Mouse (Mus musculus) skeletal muscle tissue, adult 2 months (tissue): Measurements from ENCODE around the gene Trp73.

Source experiments
- DNase-seq: peaks from one replicate; pipeline ENCODE4 v3.0.0-alpha.2; 2012; ENCODE audit warnings: low read depth, low spot score

The Trp73 gene

DNA sequence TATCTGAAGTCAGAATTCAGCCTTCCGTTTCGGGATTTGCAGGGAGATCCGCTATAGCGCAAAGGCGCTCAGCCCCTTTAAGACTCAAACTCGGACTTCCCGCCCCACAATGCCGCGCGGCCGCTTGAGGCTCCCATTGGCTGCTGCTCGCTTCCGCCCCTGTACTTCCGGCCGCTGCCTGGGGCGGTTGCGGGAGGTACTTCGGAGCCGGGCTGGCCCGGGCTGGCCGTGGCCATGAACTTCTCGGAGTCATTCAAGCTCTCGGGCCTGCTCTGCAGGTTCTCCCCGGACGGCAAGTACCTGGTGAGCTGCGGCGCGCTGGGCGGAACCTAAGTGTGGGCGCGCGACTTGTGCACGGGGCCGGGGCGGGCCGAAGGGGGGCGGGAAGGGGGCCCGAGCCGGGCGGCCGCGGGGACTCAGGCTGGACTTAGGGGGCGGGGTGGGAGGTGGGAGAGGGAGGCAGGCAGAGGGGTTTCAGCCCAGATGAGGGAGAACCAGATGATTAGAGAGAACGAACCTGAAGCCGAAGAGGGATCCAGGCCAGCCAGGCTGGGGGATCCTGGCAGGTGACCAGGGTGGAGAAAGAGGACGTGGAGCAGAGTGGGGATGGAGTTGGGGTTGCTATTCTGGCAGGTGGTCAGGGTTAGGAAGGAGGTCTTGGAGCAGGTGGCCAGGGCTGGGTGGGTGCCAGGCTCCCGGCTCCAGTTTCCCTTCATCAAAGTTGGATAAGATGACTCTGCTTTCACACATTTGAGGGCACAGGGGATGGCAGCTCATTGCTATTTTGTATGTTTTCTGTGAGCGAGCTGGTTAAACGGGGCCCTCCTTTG is 2.4 kb upstream of the Trp73 start, which contains the start of gene Wrap73:
Gene Wrap73, plus strand, starts transcription at position 162 of the 830 bp plus-strand sequence.
- peak; percentile 84 for DNase-seq

DNA sequence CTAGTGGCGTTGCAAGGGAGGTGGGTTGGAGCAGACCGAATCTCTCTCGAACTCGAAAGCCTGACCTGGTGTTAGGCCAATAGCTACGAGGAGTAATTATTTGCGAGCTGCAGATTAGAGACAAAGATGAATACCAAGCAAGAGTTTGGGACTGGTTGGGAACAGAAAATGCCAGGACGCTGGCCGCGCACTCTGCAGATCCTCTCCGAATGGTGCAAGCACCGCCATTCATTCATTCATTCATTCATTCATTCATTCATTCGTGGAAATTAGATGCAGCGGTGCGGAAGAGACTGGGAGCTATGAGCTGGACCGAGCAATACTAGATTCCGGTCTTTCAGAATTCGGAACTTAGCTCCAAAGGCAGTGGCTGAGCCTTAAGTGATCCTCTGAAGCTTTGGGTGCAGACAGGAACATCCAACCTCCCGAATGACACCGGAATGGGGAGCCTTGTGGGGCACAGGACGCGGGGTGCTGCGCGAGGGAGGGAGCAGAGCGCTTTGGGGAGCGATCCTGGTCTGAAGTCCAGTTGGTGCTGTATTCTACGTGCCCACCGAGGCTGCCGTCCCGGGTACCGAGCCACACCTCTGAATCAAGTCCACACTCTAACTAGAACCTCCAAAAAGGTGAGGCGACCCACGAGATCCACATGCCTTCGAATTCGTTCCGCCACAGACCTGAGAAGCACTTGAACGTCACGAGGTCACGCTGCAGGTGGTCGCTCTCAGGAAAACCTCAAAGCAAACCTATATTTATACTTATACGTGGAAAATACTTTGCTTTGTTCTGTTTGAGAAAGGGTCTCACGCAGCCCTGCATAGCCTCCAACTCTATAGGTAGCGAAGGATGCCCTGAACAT is 1.2 kb upstream of the Trp73 start:
- no peak for DNase-seq

DNA sequence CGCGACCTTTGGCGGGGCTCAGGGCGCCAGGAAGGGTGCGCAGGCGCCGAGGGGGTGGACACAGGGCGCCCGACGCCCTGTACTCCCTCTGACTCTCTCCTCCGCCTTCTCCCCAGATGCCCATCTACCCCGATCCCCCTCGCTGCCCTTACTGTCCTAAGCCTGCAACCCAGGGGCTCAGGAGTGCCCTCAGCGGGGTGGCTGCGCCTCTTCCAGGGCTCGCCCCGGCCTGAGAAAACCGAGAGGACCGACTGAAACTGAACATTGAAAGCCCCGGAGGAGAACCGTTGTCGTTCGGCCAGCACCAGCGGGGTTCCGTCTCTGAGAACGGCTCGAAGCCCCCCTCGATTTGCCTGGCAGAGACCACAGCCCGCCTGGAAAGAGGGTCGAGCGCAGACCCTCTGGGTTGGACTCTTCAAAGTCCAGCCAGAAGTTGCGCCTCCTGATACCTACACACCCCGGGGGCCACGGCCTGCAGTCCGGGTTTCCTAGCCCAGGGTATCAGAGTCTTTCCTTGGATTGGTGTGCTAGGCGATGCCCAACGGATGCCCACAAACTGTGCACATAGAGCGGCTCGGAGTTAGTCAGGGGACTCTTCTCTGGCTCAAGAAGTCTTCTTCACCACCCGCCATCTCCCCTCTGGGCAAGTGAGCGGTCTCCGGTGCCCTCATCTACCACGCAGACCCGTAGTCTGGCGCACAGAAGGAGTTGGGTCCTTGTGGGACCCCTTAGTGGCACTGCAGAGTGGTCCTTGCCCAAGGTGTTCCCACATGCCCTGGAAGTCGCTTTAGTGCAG is 403 bp upstream of the Trp73 start:
- DNase-seq: no peak

DNA sequence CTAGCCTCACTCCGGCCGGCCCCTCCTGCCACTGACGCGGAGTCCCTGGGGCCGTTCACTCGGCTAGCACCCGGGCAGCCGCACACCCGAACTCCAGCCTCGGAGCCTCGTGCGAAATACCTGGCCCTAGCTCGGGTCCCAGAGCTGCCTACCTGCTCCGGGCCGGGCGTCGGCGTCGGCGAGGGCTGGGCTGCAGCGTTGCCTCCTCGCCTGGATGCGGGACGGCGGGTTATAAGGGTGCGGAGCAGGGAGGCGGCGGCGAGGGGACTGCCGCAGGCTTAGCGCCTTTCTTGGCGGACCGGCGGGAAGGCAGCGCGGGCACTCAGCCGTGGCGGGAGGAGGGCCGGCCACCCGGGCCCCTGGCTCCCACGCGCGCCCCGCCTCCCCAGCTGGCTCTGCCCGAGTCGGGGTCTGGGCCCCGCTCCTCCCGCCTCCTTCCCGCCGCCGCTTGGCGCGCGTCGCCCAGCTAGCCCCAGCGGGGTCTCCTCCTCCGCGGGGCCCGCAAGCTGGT is 282 bp downstream of the Trp73 start:
- no peak for DNase-seq

DNA sequence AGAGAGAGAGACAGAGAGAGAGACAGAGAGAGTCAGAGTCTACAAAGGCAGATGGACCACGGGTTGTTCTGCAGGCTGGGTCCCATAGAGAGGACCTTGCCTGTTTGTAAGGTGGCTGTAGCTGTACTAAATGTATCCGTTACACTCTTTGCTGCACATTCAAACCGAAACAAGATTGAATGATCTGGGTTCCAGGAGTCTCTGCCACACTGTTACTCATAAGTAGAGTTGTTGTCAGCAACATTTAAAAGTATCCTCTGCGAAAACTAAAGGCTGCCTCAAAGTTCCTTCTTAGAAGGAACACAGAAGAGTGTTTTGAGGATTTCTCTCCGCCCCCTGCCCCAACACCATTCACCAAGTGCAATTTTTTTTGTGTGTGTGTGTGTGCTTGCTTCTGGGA is 2.9 kb downstream of the Trp73 start:
- no peak for DNase-seq

DNA sequence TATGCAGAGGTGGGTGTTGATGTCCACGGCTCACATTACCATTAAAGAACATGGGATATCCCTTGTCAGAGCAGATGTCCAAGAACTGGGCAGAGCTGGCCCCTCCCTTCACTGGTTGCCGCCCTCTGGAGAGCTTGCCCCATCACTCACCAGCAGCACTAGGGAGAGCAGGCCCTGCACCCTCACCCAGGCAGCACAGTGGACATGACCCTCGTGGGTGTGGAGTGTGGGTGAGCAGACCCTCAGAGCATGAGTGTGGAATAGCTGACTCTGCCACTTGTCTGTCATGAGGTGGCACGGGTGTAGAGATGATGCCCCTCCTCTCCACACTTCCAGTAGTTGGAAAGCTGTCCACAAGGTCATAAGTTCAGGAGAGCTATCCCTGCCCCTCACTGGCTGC is 5.2 kb downstream of the Trp73 start:
- DNase-seq: no peak

DNA sequence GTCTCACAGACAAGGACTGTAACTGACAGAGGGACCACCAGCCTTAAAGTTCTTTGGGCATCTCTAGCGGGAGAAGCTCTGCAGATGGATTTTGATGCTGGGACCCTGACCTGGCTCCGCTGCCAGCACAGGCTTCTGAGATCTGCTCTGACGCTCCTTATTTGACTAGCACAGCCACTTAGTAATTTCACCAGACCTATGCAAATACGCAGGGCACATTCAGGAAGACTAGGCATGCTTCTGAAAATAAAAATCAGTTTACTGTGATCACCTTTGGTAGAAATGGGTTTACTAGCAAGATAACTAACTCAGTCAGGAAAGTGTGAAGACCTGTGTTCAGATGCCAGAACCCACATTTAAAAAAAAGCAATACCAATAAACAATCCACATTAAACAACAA is 8.1 kb downstream of the Trp73 start:
- no peak for DNase-seq

DNA sequence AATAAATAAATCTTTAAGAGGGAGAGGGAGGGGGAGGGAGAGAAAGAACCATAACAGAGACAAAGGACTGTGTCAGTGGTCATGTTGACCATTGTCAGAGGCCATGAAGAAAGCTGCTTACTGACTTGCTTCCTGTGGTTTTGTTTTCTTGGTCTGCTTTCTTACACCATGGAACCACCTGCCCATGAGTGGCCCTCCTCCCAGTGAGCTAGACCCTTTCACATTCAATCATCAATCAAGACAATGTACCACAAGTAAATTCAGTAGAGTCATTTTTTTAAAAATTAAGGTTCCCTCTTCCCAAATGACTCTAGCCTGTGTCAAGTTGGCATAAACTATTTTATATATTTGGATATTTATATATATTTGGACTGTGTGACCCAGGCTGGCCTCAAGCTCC is 10.1 kb downstream of the Trp73 start:
- no peak for DNase-seq

DNA sequence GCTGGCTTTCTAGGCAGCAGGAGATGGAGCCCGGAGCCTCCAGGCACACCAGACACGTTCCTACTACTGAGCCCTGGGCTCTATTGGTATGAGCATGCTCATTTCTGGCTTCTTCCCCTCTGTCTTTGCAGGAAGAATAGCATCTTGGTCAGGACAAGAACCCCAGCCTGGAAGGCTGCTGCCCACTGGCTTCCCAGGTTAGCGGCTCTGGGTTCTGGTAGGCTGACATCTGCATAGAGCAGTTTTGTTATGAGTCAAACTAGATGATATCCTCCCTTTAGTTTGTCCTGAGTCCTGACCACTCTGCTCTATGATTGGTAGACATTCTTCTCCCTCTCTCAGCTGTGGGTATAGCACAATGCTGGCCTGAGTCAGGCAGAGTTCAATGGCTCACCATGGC is 12.7 kb downstream of the Trp73 start:
- DNase-seq: no peak

DNA sequence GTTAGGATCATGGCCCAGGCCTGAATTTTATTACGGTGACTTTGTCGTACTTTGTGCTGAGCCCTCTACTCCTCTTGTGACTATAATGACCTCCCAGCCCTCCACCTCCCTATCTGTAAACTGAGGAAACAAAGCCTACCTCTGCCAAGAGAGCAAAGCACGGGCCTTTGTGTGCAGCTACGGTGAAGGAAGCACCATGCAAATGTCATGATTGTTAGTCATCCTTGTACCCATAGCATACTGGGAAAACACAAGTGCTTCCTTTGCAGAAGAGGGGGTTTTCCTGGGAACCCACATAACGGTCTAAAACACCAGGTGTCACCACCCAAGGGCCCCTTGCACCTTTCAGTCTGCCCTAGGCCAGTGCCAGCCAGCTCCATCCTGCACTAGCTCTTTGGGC is 14.8 kb downstream of the Trp73 start:
- DNase-seq: no peak

DNA sequence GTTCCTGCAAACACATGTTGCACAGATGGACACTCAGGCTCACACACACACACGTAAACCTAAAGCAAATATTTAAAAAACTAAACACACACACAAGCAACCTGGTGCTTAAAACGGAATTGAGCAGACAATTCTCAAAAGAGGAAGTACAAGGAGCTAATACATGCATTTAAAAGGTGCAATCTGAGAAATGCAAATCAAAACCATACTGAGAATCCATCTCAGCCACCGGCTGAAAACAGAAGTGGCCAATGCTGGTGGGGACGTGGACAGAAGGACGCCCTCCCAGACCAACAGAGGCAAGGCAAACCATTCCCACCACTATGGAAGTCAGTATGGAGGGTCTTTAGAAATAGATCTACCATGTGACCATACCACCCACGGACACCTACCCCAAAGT is 16.5 kb downstream of the Trp73 start:
- no peak for DNase-seq

DNA sequence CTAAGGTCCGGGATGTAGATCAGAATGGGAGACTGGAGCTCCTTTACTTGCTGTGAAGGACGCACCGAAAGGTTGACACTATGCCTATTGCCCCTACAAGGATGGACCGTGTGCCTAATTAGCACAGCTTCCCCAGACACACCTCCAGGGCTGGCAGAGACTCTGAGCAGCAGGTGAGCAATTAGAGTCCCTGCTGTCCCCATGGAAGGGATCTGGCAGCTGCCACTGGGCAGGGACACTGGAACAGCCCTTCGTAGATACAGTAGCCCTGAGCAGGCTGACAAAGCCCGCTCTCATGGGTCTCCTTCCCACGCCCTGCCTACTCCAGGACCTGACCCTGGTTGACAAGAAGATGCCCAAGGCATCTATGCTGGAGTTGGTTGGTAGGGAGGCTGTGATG is 17.6 kb downstream of the Trp73 start:
- no peak for DNase-seq

DNA sequence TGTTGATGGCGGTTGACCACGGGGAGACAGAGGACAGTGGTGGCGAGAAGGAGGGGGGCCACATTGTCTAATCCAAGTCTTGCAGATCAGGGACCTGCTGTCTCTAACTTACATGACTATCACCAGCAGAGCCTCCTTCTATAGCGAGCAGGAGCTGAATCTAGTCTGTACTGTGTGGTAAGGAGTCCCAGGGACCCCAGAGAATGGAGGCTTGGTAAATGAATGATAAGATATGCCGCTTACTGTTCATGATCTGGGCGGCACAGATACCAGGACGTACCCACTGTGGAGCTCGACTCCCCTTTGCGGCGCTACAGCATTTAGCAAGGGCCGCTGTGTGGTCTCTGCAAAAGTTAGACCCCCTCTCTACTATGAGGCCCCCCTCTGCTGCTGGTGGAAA is 18.2 kb downstream of the Trp73 start:
- DNase-seq: no peak

DNA sequence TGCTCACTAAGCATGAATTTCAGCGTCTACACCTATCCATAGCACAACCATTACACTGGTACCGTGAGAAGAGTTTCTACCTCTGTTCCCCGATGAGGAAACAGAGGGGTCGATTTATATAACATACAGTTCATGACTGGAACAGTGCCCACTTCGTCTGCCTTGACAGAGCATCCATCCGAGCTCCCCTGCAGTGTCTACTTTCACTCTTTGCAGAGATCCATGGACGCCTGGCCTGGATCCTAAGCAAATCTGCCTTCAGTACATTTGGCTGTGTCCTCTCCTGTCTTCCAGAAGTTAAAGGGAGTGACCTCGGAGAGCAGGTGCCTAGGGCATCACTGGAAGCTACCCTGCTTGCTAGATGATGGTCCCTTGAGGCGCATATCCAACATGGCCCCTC is 20.8 kb downstream of the Trp73 start:
- no peak for DNase-seq

DNA sequence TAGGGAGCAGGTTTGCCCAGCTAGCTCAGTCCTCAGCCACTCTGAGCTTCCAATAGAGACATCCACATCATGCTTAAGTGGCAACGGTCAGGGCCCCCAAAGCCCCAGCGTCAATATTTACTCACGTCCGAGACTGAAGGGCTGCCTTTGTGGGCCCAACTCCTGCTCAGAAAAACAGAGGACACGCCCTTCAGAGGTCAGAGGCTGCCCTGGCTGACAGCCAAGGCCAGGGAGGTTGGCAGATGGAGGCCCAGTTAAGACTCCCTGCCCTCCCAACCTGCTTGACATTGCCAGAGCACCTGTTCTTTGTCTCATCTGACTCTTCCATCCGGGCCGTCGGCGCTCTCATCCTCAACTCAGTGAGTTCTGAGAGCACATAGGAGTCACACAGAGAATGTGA is 21.2 kb downstream of the Trp73 start:
- DNase-seq: no peak

DNA sequence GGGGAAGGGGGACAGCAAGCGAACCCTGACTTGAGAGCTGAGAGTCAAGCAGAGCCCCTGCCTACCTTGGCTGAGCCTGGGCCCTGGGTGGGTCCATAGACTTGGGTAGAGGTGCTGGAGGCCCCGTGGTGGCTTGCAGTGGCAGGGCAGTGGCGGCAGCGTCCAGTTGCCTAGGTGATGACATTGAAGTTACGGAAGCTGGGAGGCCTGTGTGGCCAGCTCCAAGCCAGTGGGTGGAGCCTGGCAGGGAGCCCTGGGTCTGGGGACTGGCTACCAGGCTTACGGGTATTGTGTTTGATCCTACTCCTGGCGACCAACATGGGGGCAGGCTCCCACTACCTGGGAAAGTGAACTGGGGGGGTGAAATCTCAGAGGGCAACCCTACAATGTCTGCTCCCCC is 23.6 kb downstream of the Trp73 start:
- no peak for DNase-seq

DNA sequence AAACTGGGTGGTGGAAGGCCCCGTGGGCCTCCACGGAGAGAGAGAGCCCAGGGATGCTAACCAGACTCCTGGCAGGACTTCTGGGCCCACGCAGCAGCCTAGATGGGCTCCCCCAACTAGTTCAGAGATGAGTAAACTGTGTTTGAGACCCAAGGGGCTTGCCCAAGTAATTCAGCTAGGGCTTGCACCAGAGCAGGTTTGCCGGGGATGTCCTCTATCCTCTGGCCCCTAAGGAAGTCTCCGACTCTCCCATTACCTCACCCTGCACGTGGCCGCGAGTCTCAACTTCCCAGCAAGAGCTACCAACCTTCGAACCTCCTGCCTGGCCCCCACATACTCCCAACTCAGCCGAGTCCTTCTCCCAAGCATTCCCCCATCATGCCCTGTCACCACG is 30.2 kb downstream of the Trp73 start:
- no peak for DNase-seq

DNA sequence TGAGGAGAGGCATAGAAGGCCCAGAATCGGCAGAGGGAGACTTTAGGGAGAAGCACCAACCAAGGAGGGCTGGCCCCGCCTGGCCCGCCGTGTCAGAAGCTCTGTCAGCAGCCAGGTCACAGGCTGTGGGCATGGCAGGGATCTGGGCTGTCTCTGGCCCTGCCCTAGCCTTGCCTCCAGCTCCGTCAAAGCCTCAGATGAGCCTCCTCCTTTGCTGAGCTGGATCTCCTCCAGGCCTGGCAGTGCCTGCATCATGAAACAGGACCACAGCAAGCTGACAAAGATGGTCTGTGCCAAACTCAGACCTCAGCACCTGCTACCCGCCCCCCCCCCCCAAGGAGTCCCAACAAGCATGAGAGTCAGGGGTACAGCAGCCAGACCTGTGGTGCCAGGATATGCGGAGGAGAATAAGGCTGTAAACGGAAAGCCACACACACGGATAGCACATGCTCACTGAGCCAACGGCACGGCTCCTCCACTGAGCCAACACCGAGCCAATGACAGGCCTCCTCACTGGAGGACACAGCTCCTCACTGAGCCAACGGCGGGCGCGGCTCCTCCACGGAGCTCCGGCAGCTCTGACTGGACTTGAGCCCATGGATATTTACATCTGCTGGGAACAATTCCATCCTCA is 30.7 kb downstream of the Trp73 start:
- DNase-seq: peak; percentile 32

DNA sequence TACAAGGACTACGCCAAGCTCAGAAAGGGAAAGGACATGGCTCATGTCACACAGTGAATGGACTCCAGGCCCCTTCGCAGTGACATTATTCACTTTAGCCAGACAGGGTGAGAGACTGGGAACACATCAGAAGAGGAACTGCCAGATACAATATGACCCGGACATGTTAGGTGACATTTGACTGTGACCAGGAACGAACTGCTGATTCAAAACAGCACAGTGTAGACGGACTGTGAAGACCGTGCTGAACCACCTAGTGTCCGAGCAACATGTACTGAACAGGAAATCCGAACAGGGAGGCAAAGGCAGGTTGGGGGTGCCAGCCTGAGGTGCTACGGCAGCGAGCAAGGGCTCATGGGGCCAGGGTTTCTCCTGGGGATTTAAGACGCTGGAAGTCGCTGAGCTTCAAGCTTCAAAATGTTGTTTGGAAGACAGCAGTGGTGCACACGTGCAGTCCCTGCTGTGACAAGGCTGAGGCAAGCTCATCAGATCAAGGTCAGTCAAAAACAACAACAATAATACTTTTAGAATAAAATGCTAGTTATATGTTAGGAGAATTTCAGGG is 33.4 kb downstream of the Trp73 start:
- no peak for DNase-seq

DNA sequence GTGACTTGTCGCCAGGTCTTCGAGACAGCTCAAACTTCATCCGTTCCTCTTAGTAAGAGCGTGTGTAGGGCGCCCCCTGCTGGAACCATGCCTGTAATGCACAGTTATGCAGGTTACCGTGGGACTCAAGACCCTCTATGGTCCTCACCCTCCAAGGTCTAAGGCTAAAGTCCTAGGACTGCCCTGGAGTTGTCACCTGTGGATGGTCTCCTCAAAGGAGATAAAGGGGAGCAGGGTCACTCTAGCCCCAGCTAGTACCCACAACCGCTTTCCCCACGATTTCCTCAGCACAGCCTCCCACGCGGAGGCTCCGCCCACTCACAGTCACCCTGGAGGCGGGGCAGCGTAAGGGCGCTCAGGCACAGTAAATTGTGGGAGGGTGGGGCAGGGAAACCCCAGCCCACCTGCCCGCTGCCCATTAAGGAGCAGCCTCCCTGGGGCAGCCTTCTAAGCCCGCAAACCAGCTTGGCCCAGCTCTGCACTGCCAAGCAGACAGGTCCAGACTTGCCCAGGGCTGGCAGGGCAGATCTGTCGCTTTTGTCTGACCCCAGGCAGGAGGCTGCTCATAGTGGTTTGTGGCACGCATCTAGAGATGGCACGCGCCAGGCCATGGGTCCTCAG is 34.5 kb downstream of the Trp73 start:
- peak; percentile 38 for DNase-seq

DNA sequence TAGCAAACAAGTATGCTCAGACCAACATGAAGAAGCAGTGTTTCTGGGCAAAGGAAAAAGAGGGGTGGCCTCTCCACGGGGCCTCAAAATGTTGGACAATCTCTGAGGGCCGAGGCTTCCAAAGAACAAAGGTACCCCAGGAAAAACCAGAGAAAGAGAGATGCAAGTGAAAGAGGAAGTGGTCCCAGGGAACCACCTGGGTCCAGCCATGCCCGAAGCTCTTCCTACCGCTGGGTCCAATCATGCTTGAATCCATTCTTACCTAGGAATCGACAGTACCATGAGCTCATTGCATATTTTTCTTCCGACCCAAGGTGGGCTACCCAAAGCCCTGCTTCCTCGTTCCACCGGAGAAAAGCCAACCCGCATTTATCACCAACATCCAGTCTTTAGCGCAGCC is 36.1 kb downstream of the Trp73 start:
- no peak for DNase-seq
